Mouse (Mus musculus) myocyte (in vitro differentiated cells): ENCODE measurements around the gene Fancd2. TPM values are rescaled to one million over a fixed set of nuclear protein-coding genes. Genes with fewer than 3 reads are reported as not detected.

Experiments
- H3K27me3 ChIP-seq: one replicate; pipeline ENCODE4 v1.6.1; 2011; ENCODE audit not compliant: control insufficient read depth, insufficient read depth, insufficient read length
- H3K36me3 ChIP-seq: one replicate; pipeline ENCODE4 v1.6.1; 2011; ENCODE audit not compliant: control insufficient read depth, insufficient read depth
- H3K4me2 ChIP-seq: one replicate; pipeline ENCODE4 v1.6.1; 2011; ENCODE audit warnings: low read depth, control low read depth
- H3K4me3 ChIP-seq: one replicate; pipeline ENCODE4 v1.5.1; 2011; ENCODE audit warnings: mild to moderate bottlenecking, control low read depth, moderate library complexity
- H3K79me2 ChIP-seq: one replicate; pipeline ENCODE4 v1.6.1; 2011; ENCODE audit not compliant: control insufficient read depth, insufficient read depth
- H3ac ChIP-seq: one replicate; pipeline ENCODE4 v1.6.1; 2011; ENCODE audit not compliant: control insufficient read depth, insufficient read length
- CEBPB ChIP-seq: IDR thresholded peaks from 2 replicates; pipeline ENCODE4 v1.6.1; 2011; ENCODE audit warnings: mild to moderate bottlenecking, moderate library complexity; ENCODE audit not compliant: poor library complexity, insufficient read depth, severe bottlenecking
- E2F4 ChIP-seq: IDR thresholded peaks from one replicate; pipeline ENCODE4 v1.6.1; 2011; ENCODE audit warnings: mild to moderate bottlenecking, control low read depth, moderate library complexity; ENCODE audit not compliant: insufficient read depth
- MAX ChIP-seq: IDR thresholded peaks from one replicate; pipeline ENCODE4 v1.6.1; 2011; ENCODE audit warnings: low read depth, mild to moderate bottlenecking, control low read depth
- MYOD1 ChIP-seq, 3 experiments: IDR thresholded peaks; one replicate each; pipeline ENCODE4 v1.6.1; 2011; ENCODE audit warnings: control low read depth in 2 of 3, low read depth in 2 of 3, mild to moderate bottlenecking in 2 of 3, moderate library complexity in 1 of 3; ENCODE audit not compliant: insufficient read length in 2 of 3, control insufficient read depth in 1 of 3
- MYOG ChIP-seq, 3 experiments: IDR thresholded peaks; one replicate each; pipeline ENCODE4 v1.6.1; 2011; ENCODE audit warnings: control low read depth in 2 of 3, low read depth in 2 of 3, mild to moderate bottlenecking in 2 of 3; ENCODE audit not compliant: insufficient read length in 2 of 3, control insufficient read depth in 1 of 3, insufficient read depth in 1 of 3
- POLR2A ChIP-seq: IDR thresholded peaks from one replicate; pipeline ENCODE4 v1.6.1; 2011; ENCODE audit warnings: low read depth, mild to moderate bottlenecking, control low read depth, moderate library complexity; ENCODE audit not compliant: insufficient read length
- POLR2AphosphoS2 ChIP-seq: IDR thresholded peaks from one replicate; pipeline ENCODE4 v1.6.1; 2011; ENCODE audit warnings: low read depth, control low read depth; ENCODE audit not compliant: insufficient read length
- REST ChIP-seq: IDR thresholded peaks from one replicate; pipeline ENCODE4 v1.6.1; 2011; ENCODE audit warnings: mild to moderate bottlenecking, control low read depth, moderate library complexity; ENCODE audit not compliant: insufficient read depth, insufficient read length
- SRF ChIP-seq: IDR thresholded peaks from one replicate; pipeline ENCODE4 v1.6.1; 2011; ENCODE audit warnings: low read depth; ENCODE audit not compliant: control insufficient read depth, insufficient read length
- TCF12 ChIP-seq: IDR thresholded peaks from one replicate; pipeline ENCODE4 v1.6.1; 2011; ENCODE audit warnings: mild to moderate bottlenecking, control low read depth; ENCODE audit not compliant: poor library complexity, insufficient read depth, severe bottlenecking
- TCF3 ChIP-seq: IDR thresholded peaks from one replicate; pipeline ENCODE4 v1.6.1; 2011; ENCODE audit warnings: low read depth, control low read depth; ENCODE audit not compliant: insufficient read length
- USF1 ChIP-seq: IDR thresholded peaks from one replicate; pipeline ENCODE4 v1.6.1; 2011; ENCODE audit warnings: low read depth, mild to moderate bottlenecking, control low read depth, moderate library complexity
- polyA plus RNA-seq: library from polyadenylated mRNA; unstranded; fragments of >200 nt; fragmentation: generic; extraction: Trizol; gene quantifications from one replicate; pipeline ENCODE4 v1.2.1, GENCODE M21; 2012; ENCODE audit warnings: missing spikeins

The Fancd2 gene
- polyA plus RNA-seq, 1 experiment: 2.3 TPM

GRCm38 (mm10) chr6:113630322-113630721, 98.8 kb downstream of the Fancd2 start:
- H3K4me3 ChIP-seq: no peak overlapping the region
- H3K36me3 ChIP-seq: peaks cover 25% of the 10 kb centered on the region
- TF ChIP-seq MYOD1 (IDR thresholded peaks at IDR 0.05; ENCODE audit: control insufficient read depth in 1 of 3, insufficient read length in 2 of 3, low read depth in 2 of 3): no peak
- TF ChIP-seq TCF12: no peak
- no peak for TF ChIP-seq USF1
- no peak for TF ChIP-seq CEBPB
- H3K79me2 ChIP-seq: peaks cover 17% of the 10 kb centered on the region
- no peaks in the 10 kb centered on the region for H3K27me3 ChIP-seq
- no peak overlapping the region for H3K4me2 ChIP-seq
- no peak overlapping the region for H3ac ChIP-seq

GRCm38 (mm10) chr6:113632863-113633262, 101.4 kb downstream of the Fancd2 start:
- H3K4me3 ChIP-seq: no peak overlapping the region
- no peak overlapping the region for H3K4me2 ChIP-seq
- no peak overlapping the region for H3ac ChIP-seq
- no peaks in the 10 kb centered on the region for H3K27me3 ChIP-seq
- no peak for TF ChIP-seq MAX
- no peak for TF ChIP-seq MYOG (IDR thresholded peaks at IDR 0.05; ENCODE audit: control insufficient read depth in 1 of 3, insufficient read depth in 1 of 3, insufficient read length in 2 of 3, low read depth in 2 of 3)
- TF ChIP-seq SRF: no peak
- no peak for TF ChIP-seq REST
- H3K36me3 ChIP-seq: peaks cover 25% of the 10 kb centered on the region
- H3K79me2 ChIP-seq: no peaks in the 10 kb centered on the region

- H3K4me3 ChIP-seq: peak within 1 kb of the TSS; percentile 29
- H3K27me3 ChIP-seq: no peaks in the 10 kb centered on the region
- peak within 1 kb of the TSS; percentile 0 for H3ac ChIP-seq
- no peaks in the 10 kb centered on the region for H3K36me3 ChIP-seq
- peaks cover 7% of the 10 kb centered on the region for H3K79me2 ChIP-seq
- TF ChIP-seq TCF12 (no peak), MYOD1 (IDR thresholded peaks at IDR 0.05; ENCODE audit: control insufficient read depth in 1 of 3, insufficient read length in 2 of 3, low read depth in 2 of 3) (peak in 2 of 3 experiments; percentile 36 to 43), POLR2A (peak; percentile 94), REST (no peak), POLR2AphosphoS2 (peak; percentile 82), E2F4 (no peak), MAX (no peak), TCF3 (no peak), CEBPB (no peak), SRF (peak; percentile 20), MYOG (IDR thresholded peaks at IDR 0.05; ENCODE audit: control insufficient read depth in 1 of 3, insufficient read depth in 1 of 3, insufficient read length in 2 of 3, low read depth in 2 of 3) (peak in 2 of 3 experiments; percentile 46 to 62), USF1 (no peak)
- H3K4me2 ChIP-seq: peak within 1 kb of the TSS; percentile 68
These were observed 107.0 kb downstream of the Fancd2 start, which contains the start of gene Irak2 for GRCm38 (mm10) chr6:113638302-113639040. Gene Irak2 (plus strand): TSS chr6:113638467.

GRCm38 (mm10) chr6:113639201-113639600, 107.7 kb downstream of the Fancd2 start:
- peak overlapping the region; percentile 15 for H3K4me2 ChIP-seq

GRCm38 (mm10) chr6:113642605-113643004, 111.1 kb downstream of the Fancd2 start:
- no peak overlapping the region for H3K4me3 ChIP-seq
- H3K36me3 ChIP-seq: no peaks in the 10 kb centered on the region
- peaks cover 7% of the 10 kb centered on the region for H3K79me2 ChIP-seq
- H3K4me2 ChIP-seq: no peak overlapping the region
- TF ChIP-seq MYOG (IDR thresholded peaks at IDR 0.05; ENCODE audit: control insufficient read depth in 1 of 3, insufficient read depth in 1 of 3, insufficient read length in 2 of 3, low read depth in 2 of 3) (no peak), REST (no peak), CEBPB (no peak)
- H3ac ChIP-seq: no peak overlapping the region
- no peaks in the 10 kb centered on the region for H3K27me3 ChIP-seq

More at GRCm38 (mm10) chr6:113639201-113639600, 107.7 kb downstream of the Fancd2 start:
- Histone ChIP-seq H3K27me3 (no peaks in the 10 kb centered on the region), H3ac (no peak overlapping the region), H3K36me3 (no peaks in the 10 kb centered on the region), H3K4me3 (peak overlapping the region; percentile 29), H3K79me2 (peaks cover 7% of the 10 kb centered on the region)
- TF ChIP-seq MAX (no peak), USF1 (no peak), REST (no peak), POLR2A (no peak), SRF (no peak), MYOG (IDR thresholded peaks at IDR 0.05; ENCODE audit: control insufficient read depth in 1 of 3, insufficient read depth in 1 of 3, insufficient read length in 2 of 3, low read depth in 2 of 3) (no peak), POLR2AphosphoS2 (no peak), E2F4 (no peak), MYOD1 (IDR thresholded peaks at IDR 0.05; ENCODE audit: control insufficient read depth in 1 of 3, insufficient read length in 2 of 3, low read depth in 2 of 3) (no peak), TCF3 (no peak)
